Mouse (Mus musculus): ENCODE measurements around the gene Lrrc28.

DNA sequence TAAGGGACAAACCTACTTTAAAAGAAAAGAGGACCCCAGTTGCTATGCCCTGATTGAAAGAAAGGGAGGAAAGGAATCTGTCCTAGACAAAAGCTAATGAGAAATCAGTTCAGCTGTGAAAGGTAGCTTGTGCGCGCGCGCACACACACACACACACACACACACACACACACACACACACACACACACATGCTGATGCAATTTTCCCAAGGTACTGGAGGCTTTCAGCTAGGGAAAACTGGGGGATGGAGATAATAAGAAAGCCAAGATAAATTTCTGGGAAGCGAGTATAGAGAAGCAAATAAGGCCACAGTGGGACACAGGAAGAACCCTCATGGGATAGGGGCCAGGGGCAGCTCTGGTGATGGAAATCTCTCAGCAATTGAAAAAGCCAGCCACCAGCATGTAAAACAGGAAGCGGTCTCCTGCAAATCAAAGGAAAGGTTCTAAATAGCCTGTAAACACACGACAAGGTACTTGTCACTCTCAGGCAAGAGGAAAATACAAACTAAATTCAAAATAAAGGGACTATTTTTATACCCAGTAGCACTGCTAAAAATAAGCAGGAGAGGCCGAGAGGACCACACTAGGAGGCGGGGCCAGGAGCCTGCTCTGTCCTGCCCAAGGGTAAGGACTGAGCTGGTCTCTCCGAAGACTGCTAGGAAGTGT lies 31.1 kb downstream of the Lrrc28 start:
- TF ChIP-seq CTCF (IDR thresholded peaks at IDR 0.05; ENCODE audit: low read depth, low read length) (no peak), POLR2AphosphoS5 (IDR thresholded peaks at IDR 0.05; ENCODE audit: insufficient replicate concordance, low read depth, low read length) (no peak), GATA1 (IDR thresholded peaks at IDR 0.05; ENCODE audit: borderline replicate concordance, low read length) (no peak), TAL1 (conservative IDR thresholded peaks at IDR 0.05; ENCODE audit: low read depth, low read length) (no peak)
